In genomic region chr7:114276005-114276752, GRCm38 (mm10) we compare ENCODE assay signal across 8 mouse cellular contexts. TPM values are rescaled to one million over a fixed set of nuclear protein-coding genes. Genes with fewer than 3 reads are reported as not detected.
DNase-seq lines count a peak whose midpoint lies in the region; ATAC-seq and TF ChIP-seq lines count a peak whose summit lies in the region.

Gene Psma1, minus strand, starts transcription at chr7:114276118.

- peak within 1 kb of the TSS; percentile 94 for H3K27ac ChIP-seq in gastrocnemius, adult 2 months
- H3K27ac ChIP-seq in hindbrain, postnatal 0 days, result peak within 1 kb of the TSS; percentile 78
- H3K27ac ChIP-seq in left cerebral cortex, adult 2 months, result peak within 1 kb of the TSS; percentile 77

- H3K4me3 ChIP-seq in gastrocnemius, adult 2 months, result peak within 1 kb of the TSS; percentile 92
- H3K4me3 ChIP-seq in hindbrain, postnatal 0 days (ENCODE audit: low read length), result peak within 1 kb of the TSS; percentile 76
- peak within 1 kb of the TSS; percentile 87 for H3K4me3 ChIP-seq in left cerebral cortex, adult 2 months

- TF ChIP-seq CTCF in gastrocnemius, adult 2 months (IDR thresholded peaks at IDR 0.05), result peak; percentile 57
- peak; percentile 73 for TF ChIP-seq CTCF in hindbrain, postnatal 0 days (IDR thresholded peaks at IDR 0.05; ENCODE audit: low read depth)
- peak; percentile 54 for TF ChIP-seq CTCF in left cerebral cortex, adult 2 months (IDR thresholded peaks at IDR 0.05)

- H3K4me2 ChIP-seq in hindbrain, postnatal 0 days (ENCODE audit: low read depth, low read length), result peak within 1 kb of the TSS; percentile 74

- H3K27me3 ChIP-seq in hindbrain, postnatal 0 days (ENCODE audit: insufficient read depth, low read length), result no peaks in the 10 kb centered on the region

- under 1% methylated on average over 39 of the region's 39 CpGs for WGBS in hindbrain, postnatal 0 days

- peak within 1 kb of the TSS; percentile 60 for H3K9ac ChIP-seq in hindbrain, postnatal 0 days (replicated peaks; ENCODE audit: low read length)

- H3K4me1 ChIP-seq in hindbrain, postnatal 0 days (ENCODE audit: insufficient read depth, low read length), result no peaks in the 10 kb centered on the region

- peaks cover 13% of the 10 kb centered on the region for H3K36me3 ChIP-seq in hindbrain, postnatal 0 days (ENCODE audit: insufficient read depth, low read length)

- H3K9me3 ChIP-seq in hindbrain, postnatal 0 days (ENCODE audit: low read length), result no peaks in the 10 kb centered on the region

- peak; percentile 96 for ATAC-seq in common myeloid progenitor, adult 5-6 weeks (replicated peaks; ENCODE audit: low read depth, poor library complexity, severe bottlenecking)
- peak; percentile 94 for ATAC-seq in hindbrain, postnatal 0 days
- ATAC-seq in megakaryocyte, adult 5-6 weeks (ENCODE audit: poor library complexity, severe bottlenecking), result peak; percentile 93

- peak; percentile 100 for DNase-seq in ZHBTc4 (ENCODE audit: low read depth, low spot score)
- DNase-seq in gastrocnemius, adult 2 months, result peak; percentile 97
- DNase-seq in hindbrain, postnatal 0 days (ENCODE audit: low spot score), result peak; percentile 100
- peak; percentile 97 to 98 for DNase-seq in left cerebral cortex, adult 2 months (ENCODE audit: extremely low spot score in 1 of 2, low spot score in 2 of 2)
- DNase-seq in right cerebral cortex, adult 2 months (ENCODE audit: low spot score in 2 of 2), result peak; percentile 97
- DNase-seq in urinary bladder, postnatal 14 days (ENCODE audit: low spot score), result peak; percentile 96

- intact Hi-C loops in gastrocnemius, adult 2 months (cut with DNase I), result loop anchor here (5.0 to 10.0 kb wide), 2 partner anchors 46 to 549 kb away; no protein-coding TSS in a partner anchor
- intact Hi-C loops in left cerebral cortex, adult 2 months (cut with DNase I), result loop anchor here (1.0 to 5.0 kb wide), 3 partner anchors 22 to 216 kb away; partner anchors contain the start of genes Copb1 and Pde3b

RNA-seq across cellular contexts. Expression of gene Psma1, which starts in this region (rescaled TPM):
- total RNA-seq in common myeloid progenitor, adult 5-6 weeks (2017), result 295 and 333 TPM in 2 replicates
- 10 to 100 TPM; 95.8 to 100.0 TPM for total RNA-seq in gastrocnemius, adult 2 months (2021)
- total RNA-seq in hindbrain, postnatal 0 days (2014; rRNA removed), result 141 and 144 TPM in 2 replicates
- polyA plus RNA-seq in hindbrain, postnatal 0 days (2015; fragmentation: Nextera tagmentation; extraction: Ambion mirVana), result 331 and 342 TPM in 2 replicates
- 100 to 1,000 TPM in 1 of 2 experiments, 10 to 100 TPM in 1; 98.8 to 103 TPM for total RNA-seq in left cerebral cortex, adult 2 months (2021)
- total RNA-seq in megakaryocyte, adult 5-6 weeks (2015), result 322 and 367 TPM in 2 replicates
- total RNA-seq in megakaryocyte, adult 5-6 weeks (2017), result 252 and 280 TPM in 2 replicates

Comparison
In these comparisons a context has a peak if more than half of its experiments do, and no peak if none do; other contexts are left out.
1. Peak in every context shown above with its lines: DNase-seq, ATAC-seq, H3K4me3 ChIP-seq and H3K27ac ChIP-seq.